7 mouse cellular contexts compared by ENCODE assay signal in genomic region chr5:118004619-118005018, GRCm38 (mm10). TPM values are rescaled to one million over a fixed set of nuclear protein-coding genes. Genes with fewer than 3 reads are reported as not detected.
A peak's percentile ranks its signal among the peaks of the same experiment; 100 is the strongest.
DNase-seq lines count a peak whose midpoint lies in the region; ATAC-seq and TF ChIP-seq lines count a peak whose summit lies in the region.

No protein-coding gene starts in this region.

- peaks cover 93% of the 10 kb centered on the region for H3K36me3 ChIP-seq in liver, embryonic 12.5 days
- peaks cover 94% of the 10 kb centered on the region for H3K36me3 ChIP-seq in limb, embryonic 14.5 days (ENCODE audit: control insufficient read depth, insufficient read depth, low read length)

- H3K27me3 ChIP-seq in liver, embryonic 12.5 days (replicated peaks): no peaks in the 10 kb centered on the region
- H3K27me3 ChIP-seq in limb, embryonic 14.5 days (ENCODE audit: control insufficient read depth, insufficient read depth, low read length): no peaks in the 10 kb centered on the region

- no peak for TF ChIP-seq POLR2A in limb, embryonic 14.5 days (IDR thresholded peaks at IDR 0.05; ENCODE audit: borderline replicate concordance, extremely low read depth, insufficient read depth, insufficient read length)

- no peak overlapping the region for H3K9ac ChIP-seq in liver, embryonic 12.5 days
- no peak overlapping the region for H3K9ac ChIP-seq in limb, embryonic 14.5 days (ENCODE audit: low read depth, low read length, severe bottlenecking)

- no peaks in the 10 kb centered on the region for H3K4me1 ChIP-seq in liver, embryonic 12.5 days
- no peaks in the 10 kb centered on the region for H3K4me1 ChIP-seq in limb, embryonic 14.5 days (ENCODE audit: control insufficient read depth, insufficient read depth, low read length)

- no peak overlapping the region for H3K4me3 ChIP-seq in liver, embryonic 12.5 days
- no peak overlapping the region for H3K4me3 ChIP-seq in limb, embryonic 14.5 days (replicated peaks; ENCODE audit: low read length)

- no peak for ATAC-seq in liver, embryonic 12.5 days
- no peak for ATAC-seq in limb, embryonic 14.5 days (ENCODE audit: low FRiP score, low read depth)

- no peak overlapping the region for H3K27ac ChIP-seq in liver, embryonic 12.5 days
- no peak overlapping the region for H3K27ac ChIP-seq in limb, embryonic 14.5 days (replicated peaks; ENCODE audit: low read depth, low read length)

- no peaks in the 10 kb centered on the region for H3K9me3 ChIP-seq in liver, embryonic 12.5 days (replicated peaks)
- no peaks in the 10 kb centered on the region for H3K9me3 ChIP-seq in limb, embryonic 14.5 days (ENCODE audit: control insufficient read depth, low read length)

- 75% methylated on average over 8 of the region's 8 CpGs for WGBS in liver, embryonic 12.5 days (ENCODE audit: insufficient replicate concordance)
- WGBS in limb, embryonic 14.5 days: 72% methylated on average over 8 of the region's 8 CpGs

- DNase-seq in liver: peak; percentile 51
- peak; percentile 56 for DNase-seq in Muller cell, postnatal 12 days (ENCODE audit: inconsistent ontology term)
- DNase-seq in c-Kit-positive CD71-negative TER-119-negative erythroid progenitor cells, embryonic 14.5 days (ENCODE audit: low read depth): peak; percentile 46
- peak; percentile 61 to 70 for DNase-seq in frontal cortex, postnatal 36 days (ENCODE audit: low spot score in 2 of 2)
- DNase-seq in limb, embryonic 14.5 days (ENCODE audit: low spot score): peak; percentile 37
- peak; percentile 57 for DNase-seq in right cerebral cortex, postnatal 25 days

- H3K4me2 ChIP-seq in liver, embryonic 12.5 days: no peak overlapping the region
- no peak overlapping the region for H3K4me2 ChIP-seq in limb, embryonic 14.5 days (replicated peaks; ENCODE audit: low read depth, low read length, severe bottlenecking)

RNA-seq across cellular contexts. Expression of gene Tesc, which starts 22.9 kb away (rescaled TPM):
- polyA plus RNA-seq in liver, embryonic 12.5 days (2016; fragmentation: Nextera tagmentation; extraction: Ambion mirVana): 1.5 and 2.0 TPM in 2 replicates
- 1.4 and 2.2 TPM in 2 replicates for polyA plus RNA-seq in limb, embryonic 14.5 days (2012; rRNA removed)
- 5.2 and 8.6 TPM in 2 replicates for polyA plus RNA-seq in limb, embryonic 14.5 days (2014; fragmentation: Nextera tagmentation; extraction: Ambion mirVana)

RNA-seq across cellular contexts. Expression of gene Fbxo21, which starts 28.1 kb away (rescaled TPM):
- polyA plus RNA-seq in liver, embryonic 12.5 days (2016; fragmentation: Nextera tagmentation; extraction: Ambion mirVana): 28.1 and 28.3 TPM in 2 replicates
- polyA plus RNA-seq in limb, embryonic 14.5 days (2012; rRNA removed): 52.5 and 67.0 TPM in 2 replicates
- 44.2 and 56.4 TPM in 2 replicates for polyA plus RNA-seq in limb, embryonic 14.5 days (2014; fragmentation: Nextera tagmentation; extraction: Ambion mirVana)
